Mouse (Mus musculus) embryonic fibroblast, embryonic 13.5 days (primary cell): ENCODE results near the gene Gtf2h3.

Experiments used
- CTCF ChIP-seq: IDR thresholded peaks from 2 replicates; pipeline ENCODE4 v1.5.1; 2011; ENCODE audit warnings: mild to moderate bottlenecking, control low read depth, low read length, moderate library complexity, borderline replicate concordance; ENCODE audit not compliant: insufficient read depth
- POLR2A ChIP-seq: IDR thresholded peaks from 2 replicates; pipeline ENCODE4 v1.6.1; 2011; ENCODE audit warnings: low read depth, mild to moderate bottlenecking, control low read depth, low read length, moderate library complexity

GRCm38 (mm10) chr5:124582515-124582914 lies 3.6 kb downstream of the Gtf2h3 start:
- no peak for TF ChIP-seq POLR2A
- no peak for TF ChIP-seq CTCF
